Mouse (Mus musculus) cerebellum, adult 11-12 months (tissue): ENCODE data around the gene Tmem135.

ENCODE experiments used
- DNase-seq: peaks from one replicate; pipeline ENCODE4 v3.0.0; 2022

Gene Tmem135

GRCm38 (mm10) chr7:89242565-89242964 is 161.5 kb downstream of the Tmem135 start:
- DNase-seq = no peak

GRCm38 (mm10) chr7:89242143-89242542 is 161.9 kb downstream of the Tmem135 start:
- DNase-seq = no peak

- no peak for DNase-seq
These were observed 164.4 kb downstream of the Tmem135 start for GRCm38 (mm10) chr7:89239592-89239991.

GRCm38 (mm10) chr7:89236592-89236991 is 167.4 kb downstream of the Tmem135 start:
- DNase-seq = no peak

- no peak for DNase-seq
These were observed 168.0 kb downstream of the Tmem135 start for GRCm38 (mm10) chr7:89235974-89236507.

GRCm38 (mm10) chr7:89232499-89233145 is 171.4 kb downstream of the Tmem135 start:
- DNase-seq = peak; percentile 65

- peak; percentile 22 for DNase-seq
These were observed 172.7 kb downstream of the Tmem135 start for GRCm38 (mm10) chr7:89231200-89231790.

- no peak for DNase-seq
These were observed 181.4 kb downstream of the Tmem135 start for GRCm38 (mm10) chr7:89222609-89223008.

GRCm38 (mm10) chr7:89216628-89217027 is 187.4 kb downstream of the Tmem135 start:
- DNase-seq = no peak

- DNase-seq = no peak
These were observed 187.9 kb downstream of the Tmem135 start for GRCm38 (mm10) chr7:89216118-89216517.

GRCm38 (mm10) chr7:89215714-89216113 is 188.3 kb downstream of the Tmem135 start:
- DNase-seq = no peak

GRCm38 (mm10) chr7:89210506-89210905 is 193.5 kb downstream of the Tmem135 start:
- no peak for DNase-seq

GRCm38 (mm10) chr7:89206165-89206564 is 197.9 kb downstream of the Tmem135 start:
- DNase-seq = no peak

- no peak for DNase-seq
These were observed 198.6 kb downstream of the Tmem135 start for GRCm38 (mm10) chr7:89205402-89205801.

- no peak for DNase-seq
These were observed 200.9 kb downstream of the Tmem135 start for GRCm38 (mm10) chr7:89203144-89203543.

- DNase-seq = no peak
These were observed 202.1 kb downstream of the Tmem135 start for GRCm38 (mm10) chr7:89201954-89202353.

- no peak for DNase-seq
These were observed 205.5 kb downstream of the Tmem135 start for GRCm38 (mm10) chr7:89198499-89198898.

GRCm38 (mm10) chr7:89193459-89193858 is 210.6 kb downstream of the Tmem135 start:
- DNase-seq = no peak

GRCm38 (mm10) chr7:89183928-89184327 is 220.1 kb downstream of the Tmem135 start:
- no peak for DNase-seq

- DNase-seq = no peak
These were observed 221.1 kb downstream of the Tmem135 start for GRCm38 (mm10) chr7:89182943-89183342.

GRCm38 (mm10) chr7:89181285-89181684 is 222.7 kb downstream of the Tmem135 start:
- DNase-seq = no peak

- DNase-seq = peak; percentile 67
These were observed 225.4 kb downstream of the Tmem135 start for GRCm38 (mm10) chr7:89178601-89179000.

GRCm38 (mm10) chr7:89177926-89178325 is 226.1 kb downstream of the Tmem135 start:
- no peak for DNase-seq

GRCm38 (mm10) chr7:89174430-89174829 is 229.6 kb downstream of the Tmem135 start:
- no peak for DNase-seq

GRCm38 (mm10) chr7:89173018-89173417 is 231.0 kb downstream of the Tmem135 start:
- no peak for DNase-seq
